Mouse (Mus musculus): ENCODE measurements at regions not wholly inside any gene's neighbourhood (a gene's known extent, or its start where the extent isn't known, plus 50 kb on each side); places are given as distances from the start of the nearest gene placed in this dataset.

DNA sequence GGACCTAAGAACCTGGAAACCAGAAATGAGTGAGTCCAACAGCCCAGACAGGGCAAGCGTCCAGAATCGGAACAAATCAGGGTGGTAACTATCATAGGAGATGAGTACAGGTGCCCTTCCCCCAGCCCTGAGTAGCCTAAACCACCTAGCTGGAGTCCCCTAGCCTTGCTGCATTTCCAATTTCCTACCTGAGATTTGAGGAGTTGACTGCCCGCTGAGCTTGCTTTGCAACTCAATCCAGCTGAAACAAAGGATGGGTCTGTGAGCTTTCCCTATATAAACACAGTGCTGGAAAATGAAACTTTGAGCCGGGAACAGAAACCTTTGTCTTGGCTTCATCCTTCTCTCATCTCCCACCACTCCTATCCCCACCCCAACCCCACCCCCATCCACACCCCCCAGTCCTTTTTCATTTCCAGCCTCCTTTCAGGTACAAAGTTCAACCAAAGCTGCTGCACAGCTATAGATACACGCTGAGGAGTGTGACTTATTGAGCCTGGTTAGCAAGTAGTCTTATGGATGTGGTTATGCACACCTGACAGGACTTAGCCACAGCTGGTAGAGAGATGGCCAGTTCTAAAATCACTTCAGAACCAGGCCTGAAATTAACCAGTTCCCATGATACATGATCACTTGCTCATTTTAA, 61.0 kb upstream of the Ccn6 start:
- no peak for DNase-seq (ENCODE audit: low read depth in 2 of 2, low spot score in 2 of 2)

DNA sequence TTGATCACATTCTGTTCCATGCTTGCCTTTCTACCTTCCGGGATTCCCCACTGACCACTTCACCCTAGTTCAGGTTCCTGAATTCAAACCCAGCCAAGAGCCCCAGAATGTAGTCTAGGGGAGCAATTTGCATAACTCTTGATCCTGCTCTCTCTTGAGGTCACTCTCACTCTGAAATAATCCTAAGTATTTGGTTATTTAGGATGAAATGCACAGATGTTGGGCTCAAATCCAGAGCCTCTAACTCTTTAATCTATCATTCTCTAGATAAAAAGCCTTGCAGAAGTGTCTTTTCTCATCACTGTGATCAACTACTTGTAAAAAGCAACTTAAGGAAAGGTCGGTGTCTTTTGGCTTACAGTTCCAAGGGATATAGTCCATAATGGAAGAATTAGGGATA, 57.4 kb upstream of the Ccn6 start:
- DNase-seq (ENCODE audit: low read depth in 2 of 2, low spot score in 2 of 2), result no peak

GRCm38 (mm10) chr10:39219366-39219765, 55.8 kb upstream of the Ccn6 start:
- no peak for DNase-seq (ENCODE audit: low read depth in 2 of 2, low spot score in 2 of 2)

DNA sequence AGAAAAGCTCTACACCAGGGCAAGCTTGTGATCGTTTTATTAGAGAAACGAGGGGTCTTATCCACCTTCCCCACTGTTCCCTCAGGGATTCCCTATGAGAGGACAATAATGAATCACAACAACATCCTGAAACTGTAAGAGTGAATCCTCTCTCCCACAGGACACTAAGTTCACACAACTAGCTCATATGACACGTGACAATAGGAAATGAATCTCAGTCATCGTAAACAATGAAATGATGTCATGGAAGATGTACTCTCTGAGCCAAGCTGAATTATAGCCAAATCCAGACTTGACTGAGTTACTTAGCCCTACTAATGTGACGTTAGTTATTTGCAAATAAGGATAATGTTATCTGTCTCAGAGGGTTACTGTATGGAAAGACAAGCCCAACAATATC, 54.6 kb upstream of the Ccn6 start:
- no peak for DNase-seq (ENCODE audit: low read depth in 2 of 2, low spot score in 2 of 2)

DNA sequence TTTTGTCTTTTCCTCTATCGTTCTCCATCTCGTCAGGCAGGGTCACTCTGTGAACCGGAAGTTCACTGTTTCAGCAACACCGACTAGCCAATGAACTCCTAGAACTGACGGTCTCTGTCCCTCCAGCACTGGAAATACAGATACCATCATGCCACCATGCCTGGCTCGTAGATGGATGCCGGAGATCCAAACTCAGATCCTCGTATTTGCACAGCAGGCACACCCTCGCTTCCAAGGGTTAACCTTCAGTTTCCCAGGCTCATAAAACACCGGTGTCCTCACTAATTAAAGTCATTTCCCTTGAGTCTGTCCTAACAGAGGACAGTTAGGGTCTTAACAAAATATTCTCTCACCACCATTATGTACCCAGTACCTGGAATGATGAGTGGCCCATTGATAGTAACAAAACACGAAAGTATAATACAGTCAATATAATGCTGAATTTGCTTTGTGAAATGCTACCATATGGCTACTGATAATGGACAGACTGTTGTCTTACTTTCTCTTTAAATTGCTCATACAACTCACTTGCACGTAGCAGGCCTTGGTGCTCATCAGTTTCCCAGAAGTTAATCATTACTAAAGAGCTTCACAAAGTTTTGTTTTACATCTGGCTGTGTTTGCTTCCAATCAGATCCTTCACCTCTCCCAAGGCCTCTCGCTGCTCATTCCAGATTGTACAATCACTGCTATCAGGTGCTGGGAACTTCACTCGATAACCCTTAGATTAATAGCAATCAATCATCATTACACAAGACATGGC, 52.7 kb upstream of the Ccn6 start:
- no peak for DNase-seq (ENCODE audit: low read depth in 2 of 2, low spot score in 2 of 2)

DNA sequence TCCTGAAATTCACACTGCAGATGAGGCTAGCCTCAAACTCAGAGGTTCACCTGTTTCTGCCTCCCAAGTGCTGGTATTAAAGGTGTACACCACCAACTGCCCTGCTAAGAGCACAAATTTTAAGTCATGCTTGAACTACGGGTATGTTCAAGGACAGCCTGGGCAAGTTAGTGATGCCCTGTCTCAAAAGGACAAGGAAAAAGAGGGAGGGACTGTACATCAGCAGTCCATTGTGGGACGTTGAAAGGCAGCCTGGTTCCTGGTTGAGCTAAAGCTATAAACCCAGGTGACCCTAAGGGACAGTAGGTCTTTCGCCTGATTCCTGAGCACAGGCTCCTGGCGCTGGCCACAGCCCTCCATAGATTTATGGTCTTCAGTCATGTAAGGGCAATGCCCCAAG, 51.0 kb upstream of the Ccn6 start:
- no peak for DNase-seq (ENCODE audit: low read depth in 2 of 2, low spot score in 2 of 2)

Measured in CD8-positive naive resting alpha-beta T cell, adult 2 months (primary cell).